ENCODE assay signal across 8 mouse cellular contexts in genomic region chr7:49843304-49843933, GRCm38 (mm10).
A peak's percentile ranks its signal among the peaks of the same experiment; 100 is the strongest.
DNase-seq lines count a peak whose midpoint lies in the region; ATAC-seq and TF ChIP-seq lines count a peak whose summit lies in the region.

No protein-coding gene starts in this region.

- H3K4me3 ChIP-seq in lung, embryonic 14.5 days (ENCODE audit: low read depth, low read length), result no peak overlapping the region

- peak; percentile 53; the same call in 1 of the 2 replicates for ATAC-seq in lung, embryonic 14.5 days (ENCODE audit: insufficient read depth)
- ATAC-seq in granulocyte monocyte progenitor cell, adult 5-6 weeks (replicated peaks; ENCODE audit: poor library complexity, severe bottlenecking), result peak; percentile 77
- peak; percentile 80 for ATAC-seq in megakaryocyte progenitor cell, adult 5-6 weeks (replicated peaks; ENCODE audit: poor library complexity)
- ATAC-seq in activated CD4-positive, CD25-positive, alpha-beta regulatory T cell, adult 4 months, result no peak

- H3K9ac ChIP-seq in lung, embryonic 14.5 days, result no peak overlapping the region

- DNase-seq in cerebellum, postnatal 10 days, result peak; percentile 21 to 23
- DNase-seq in cerebellum, adult 9-10 months, result no peak
- peak; percentile 13 for DNase-seq in lung, embryonic 14.5 days
- no peak for DNase-seq in lung, postnatal 25 days (ENCODE audit: low spot score)
- no peak for DNase-seq in natural killer cell, adult 2 months (ENCODE audit: low spot score in 2 of 2)

- H3K36me3 ChIP-seq in lung, embryonic 14.5 days (ENCODE audit: insufficient read depth), result peaks cover 20% of the 10 kb centered on the region; the same call in 1 of the 2 replicates

- TF ChIP-seq CTCF in lung, embryonic 14.5 days (IDR thresholded peaks at IDR 0.05; ENCODE audit: low read depth), result no peak

- H3K4me2 ChIP-seq in lung, embryonic 14.5 days, result no peak overlapping the region

- no peaks in the 10 kb centered on the region for H3K27me3 ChIP-seq in lung, embryonic 14.5 days (ENCODE audit: insufficient read depth, low read length)

- no peaks in the 10 kb centered on the region for H3K4me1 ChIP-seq in lung, embryonic 14.5 days (ENCODE audit: insufficient read depth)

- no peaks in the 10 kb centered on the region for H3K9me3 ChIP-seq in lung, embryonic 14.5 days (ENCODE audit: low read depth, low read length)

- 38% methylated on average over 6 of the region's 6 CpGs for WGBS in lung, embryonic 14.5 days

- no peak overlapping the region for H3K27ac ChIP-seq in lung, embryonic 14.5 days (ENCODE audit: low read depth)

Comparison
In these comparisons a context has a peak if more than half of its experiments do, and no peak if none do; other contexts are left out.
1. DNase-seq: peak in cerebellum, postnatal 10 days (2 of 2) and lung, embryonic 14.5 days (single experiment); none in cerebellum, adult 9-10 months (single experiment), lung, postnatal 25 days (single experiment) and natural killer cell, adult 2 months (0 of 2).